Mouse (Mus musculus) MEL (cell line): ENCODE measurements around the gene 6030445D17Rik.

Experiments used
- CHD2 ChIP-seq: IDR thresholded peaks from 2 replicates; pipeline ENCODE4 v1.6.1; 2011; ENCODE audit warnings: low read length, improper control_type of control experiment
- CTCF ChIP-seq, 3 experiments: IDR thresholded peaks in 2 of 3; conservative IDR thresholded peaks in 1 of 3; 2 replicates each; pipeline ENCODE4 v1.5.1; 2011 to 2012; ENCODE audit warnings: low read length in 3 of 3, low read depth in 2 of 3, mild to moderate bottlenecking in 2 of 3, improper control_type of control experiment in 1 of 3, inconsistent platforms in 1 of 3, mixed read lengths in 1 of 3, moderate library complexity in 1 of 3; ENCODE audit not compliant: control insufficient read depth in 1 of 3, insufficient read depth in 1 of 3, poor library complexity in 1 of 3, severe bottlenecking in 1 of 3
- E2F4 ChIP-seq: IDR thresholded peaks from 2 replicates; pipeline ENCODE4 v1.6.1; 2011; ENCODE audit warnings: low read depth, low read length, improper control_type of control experiment, borderline replicate concordance
- ELF1 ChIP-seq: IDR thresholded peaks from 2 replicates; pipeline ENCODE4 v1.6.1; 2014; ENCODE audit warnings: low read depth, mild to moderate bottlenecking, inconsistent platforms, low read length, improper control_type of control experiment, moderate library complexity
- MXI1 ChIP-seq: IDR thresholded peaks from 2 replicates; pipeline ENCODE4 v1.6.1; 2011; ENCODE audit warnings: mild to moderate bottlenecking, low read depth, low read length, improper control_type of control experiment
- MYC ChIP-seq: IDR thresholded peaks from 2 replicates; pipeline ENCODE4 v1.6.1; 2011; ENCODE audit warnings: low read depth, mild to moderate bottlenecking, low read length, improper control_type of control experiment, moderate library complexity
- POLR2A ChIP-seq, 2 experiments: IDR thresholded peaks; 2 replicates each; pipeline ENCODE4 v1.6.1; 2011 to 2012; ENCODE audit warnings: low read length in 2 of 2, mild to moderate bottlenecking in 2 of 2, control low read depth in 1 of 2, improper control_type of control experiment in 1 of 2, low read depth in 1 of 2, moderate library complexity in 1 of 2; ENCODE audit not compliant: control insufficient read depth in 1 of 2, insufficient read depth in 1 of 2, poor library complexity in 1 of 2
- POLR2AphosphoS5 ChIP-seq: IDR thresholded peaks from 2 replicates; pipeline ENCODE4 v1.6.1; 2012; ENCODE audit warnings: low read depth, borderline replicate concordance, mild to moderate bottlenecking, inconsistent platforms, low read length, moderate library complexity, mixed read lengths
- USF2 ChIP-seq, 2 experiments: IDR thresholded peaks; 2 replicates each; pipeline ENCODE4 v1.6.1; 2011 to 2012; ENCODE audit warnings: improper control_type of control experiment in 2 of 2, low read length in 2 of 2, borderline replicate concordance in 1 of 2, inconsistent platforms in 1 of 2, low read depth in 1 of 2, mild to moderate bottlenecking in 1 of 2; ENCODE audit not compliant: insufficient read depth in 1 of 2
- ZC3H11A ChIP-seq: IDR thresholded peaks from 2 replicates; pipeline ENCODE4 v1.6.1; 2012; ENCODE audit warnings: low read depth, mild to moderate bottlenecking, inconsistent platforms, low read length, improper control_type of control experiment
- ZNF384 ChIP-seq: IDR thresholded peaks from 2 replicates; pipeline ENCODE4 v1.6.1; 2012; ENCODE audit warnings: low read depth, mild to moderate bottlenecking, inconsistent platforms, low read length, improper control_type of control experiment

DNA sequence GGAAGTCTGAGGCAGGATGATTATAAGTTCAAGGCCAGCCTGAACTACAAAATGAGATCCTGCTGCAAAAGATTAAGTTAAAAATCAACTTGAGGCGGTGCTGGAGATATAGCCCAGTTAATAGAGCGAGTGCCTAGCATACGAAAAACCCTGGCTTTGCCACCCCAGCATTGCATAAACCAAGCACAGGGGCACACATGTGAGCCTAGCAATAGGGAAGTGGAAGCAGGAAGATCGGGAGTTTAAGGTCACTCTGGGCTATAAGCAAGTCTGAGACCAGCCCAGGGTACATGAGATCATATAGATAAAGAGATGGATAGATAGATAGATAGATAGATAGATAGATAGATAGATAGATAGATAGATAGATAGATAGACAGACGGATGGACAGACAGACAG, 12.3 kb upstream of the 6030445D17Rik start:
- TF ChIP-seq ZNF384 (no peak), POLR2AphosphoS5 (no peak), MYC (no peak), E2F4 (no peak), POLR2A (IDR thresholded peaks at IDR 0.05; ENCODE audit: control insufficient read depth in 1 of 2, insufficient read depth in 1 of 2, low read depth in 1 of 2, low read length in 2 of 2, poor library complexity in 1 of 2) (no peak), CTCF (IDR thresholded peaks at IDR 0.05 in 2 of 3, conservative IDR thresholded peaks at IDR 0.05 in 1 of 3; ENCODE audit: control insufficient read depth in 1 of 3, insufficient read depth in 1 of 3, low read depth in 2 of 3, low read length in 3 of 3, poor library complexity in 1 of 3, severe bottlenecking in 1 of 3) (no peak), USF2 (IDR thresholded peaks at IDR 0.05; ENCODE audit: borderline replicate concordance in 1 of 2, insufficient read depth in 1 of 2, low read depth in 1 of 2, low read length in 2 of 2) (no peak), ZC3H11A (no peak), ELF1 (no peak), CHD2 (no peak), MXI1 (no peak)
